Mouse (Mus musculus): ENCODE results near the gene Pacrg. TPM values are rescaled to one million over a fixed set of nuclear protein-coding genes. Genes with fewer than 3 reads are reported as not detected.

The Pacrg gene
- total RNA-seq, 2 experiments from 2014 or later: 19.6 to 21.9 TPM

- no peak for DNase-seq (ENCODE audit: low spot score in 2 of 2)
Measured at GRCm38 (mm10) chr17:10460916-10461315, 379.2 kb downstream of the Pacrg start.

GRCm38 (mm10) chr17:10458743-10459142 is 381.4 kb downstream of the Pacrg start:
- DNase-seq (ENCODE audit: low spot score in 2 of 2): no peak

- no peak for DNase-seq (ENCODE audit: low spot score in 2 of 2)
Measured at GRCm38 (mm10) chr17:10456409-10456808, 383.7 kb downstream of the Pacrg start.

GRCm38 (mm10) chr17:10455961-10456360 is 384.1 kb downstream of the Pacrg start:
- DNase-seq (ENCODE audit: low spot score in 2 of 2): no peak

- DNase-seq (ENCODE audit: low spot score in 2 of 2): no peak
Measured at GRCm38 (mm10) chr17:10454406-10454805, 385.7 kb downstream of the Pacrg start.

- no peak for DNase-seq (ENCODE audit: low spot score in 2 of 2)
Measured at GRCm38 (mm10) chr17:10452801-10453200, 387.3 kb downstream of the Pacrg start.

- DNase-seq (ENCODE audit: low spot score in 2 of 2): no peak
Measured at GRCm38 (mm10) chr17:10451306-10452077, 388.6 kb downstream of the Pacrg start.

GRCm38 (mm10) chr17:10449800-10450299 is 390.3 kb downstream of the Pacrg start:
- no peak for DNase-seq (ENCODE audit: low spot score in 2 of 2)

GRCm38 (mm10) chr17:10448417-10448816 is 391.7 kb downstream of the Pacrg start:
- no peak for DNase-seq (ENCODE audit: low spot score in 2 of 2)

GRCm38 (mm10) chr17:10441501-10442111 is 398.5 kb downstream of the Pacrg start:
- DNase-seq (ENCODE audit: low spot score in 2 of 2): no peak

GRCm38 (mm10) chr17:10440961-10441360 is 399.1 kb downstream of the Pacrg start:
- DNase-seq (ENCODE audit: low spot score in 2 of 2): no peak

GRCm38 (mm10) chr17:10439815-10440214 is 400.3 kb downstream of the Pacrg start:
- no peak for DNase-seq (ENCODE audit: low spot score in 2 of 2)

GRCm38 (mm10) chr17:10434867-10435266 is 405.2 kb downstream of the Pacrg start:
- DNase-seq (ENCODE audit: low spot score in 2 of 2): no peak

- no peak for DNase-seq (ENCODE audit: low spot score in 2 of 2)
Measured at GRCm38 (mm10) chr17:10432525-10433180, 407.5 kb downstream of the Pacrg start.

- DNase-seq (ENCODE audit: low spot score in 2 of 2): no peak
Measured at GRCm38 (mm10) chr17:10431849-10432524, 408.1 kb downstream of the Pacrg start.

- DNase-seq (ENCODE audit: low spot score in 2 of 2): no peak
Measured at GRCm38 (mm10) chr17:10430831-10431230, 409.3 kb downstream of the Pacrg start.

GRCm38 (mm10) chr17:10429406-10429805 is 410.7 kb downstream of the Pacrg start:
- no peak for DNase-seq (ENCODE audit: low spot score in 2 of 2)

- no peak for DNase-seq (ENCODE audit: low spot score in 2 of 2)
Measured at GRCm38 (mm10) chr17:10425311-10425710, 414.8 kb downstream of the Pacrg start.

GRCm38 (mm10) chr17:10417558-10418253 is 422.4 kb downstream of the Pacrg start:
- DNase-seq (ENCODE audit: low spot score in 2 of 2): no peak

- no peak for DNase-seq (ENCODE audit: low spot score in 2 of 2)
Measured at GRCm38 (mm10) chr17:10416995-10417394, 423.1 kb downstream of the Pacrg start.

GRCm38 (mm10) chr17:10416101-10416500 is 424.0 kb downstream of the Pacrg start:
- DNase-seq (ENCODE audit: low spot score in 2 of 2): no peak
